Mouse (Mus musculus) lung, adult 2 months (tissue): ENCODE measurements around the gene Cldn34c1.

Experiments
- CTCF ChIP-seq: fragments of 200-500 bp; IDR thresholded peaks from 2 replicates; pipeline ENCODE4 v1.5.1; 2011; ENCODE audit warnings: mild to moderate bottlenecking, low read length, control low read depth; ENCODE audit not compliant: insufficient read depth
- POLR2A ChIP-seq: fragments of 200-500 bp; IDR thresholded peaks from 2 replicates; pipeline ENCODE4 v1.6.1; 2011; ENCODE audit warnings: low read depth, mild to moderate bottlenecking, control low read depth, low read length, borderline replicate concordance; ENCODE audit errors: extremely low read depth

GRCm38 (mm10) chrX:123087441-123087840 is 15.9 kb upstream of the Cldn34c1 start:
- TF ChIP-seq CTCF (no peak), POLR2A (no peak)
